Mouse (Mus musculus): ENCODE results near the gene Bcl2. TPM values are rescaled to one million over a fixed set of nuclear protein-coding genes. Genes with fewer than 3 reads are reported as not detected.

Bcl2 gene
- total and polyA plus RNA-seq, 3 experiments: 30.9 to 87.0 (median 38.8) TPM

DNA sequence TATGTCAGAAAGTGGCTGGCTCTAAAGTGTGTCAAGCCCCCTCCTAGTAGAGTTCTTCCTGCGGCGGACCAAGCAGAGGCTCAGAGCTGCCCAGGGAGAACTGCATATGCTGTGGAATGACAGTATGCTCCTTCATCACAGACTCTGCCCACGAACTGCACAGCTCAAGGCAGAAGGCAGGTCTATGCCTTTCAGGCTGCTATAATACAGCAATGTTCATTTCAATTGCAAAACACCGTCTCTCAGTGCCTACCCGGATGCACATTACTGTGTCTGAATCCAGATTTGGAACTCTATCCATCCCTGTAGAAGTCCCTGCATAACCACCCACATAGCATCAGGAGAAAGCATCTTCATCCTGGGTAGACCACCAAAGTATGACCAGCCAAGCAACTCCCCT, 25.7 kb upstream of the Bcl2 start:
- H3K79me2 ChIP-seq (ENCODE audit: control insufficient read depth, insufficient read depth, low read length, poor library complexity): no peaks in the 10 kb centered on the region
- TF ChIP-seq POLR2A (IDR thresholded peaks at IDR 0.05; ENCODE audit: control insufficient read depth in 1 of 2, insufficient read depth in 1 of 2, low read depth in 1 of 2, low read length in 2 of 2, poor library complexity in 1 of 2) (no peak), SMC3 (IDR thresholded peaks at IDR 0.05; ENCODE audit: low read depth, low read length) (no peak), ZMIZ1 (IDR thresholded peaks at IDR 0.05; ENCODE audit: low read depth, low read length) (no peak), MAZ (IDR thresholded peaks at IDR 0.05; ENCODE audit: low read depth, low read length) (no peak), TAL1 (IDR thresholded peaks at IDR 0.05; ENCODE audit: low read length) (no peak), MEF2A (IDR thresholded peaks at IDR 0.05; ENCODE audit: extremely low read depth, insufficient replicate concordance, low read depth, low read length, poor library complexity, severe bottlenecking) (no peak)
- DNase-seq (ENCODE audit: low read depth, low spot score): no peak
- no peak overlapping the region for H3K4me3 ChIP-seq (ENCODE audit: control insufficient read depth in 1 of 2, insufficient read depth in 1 of 2, low read depth in 2 of 2, low read length in 2 of 2)
- H3K36me3 ChIP-seq (ENCODE audit: control insufficient read depth in 1 of 2, insufficient read depth in 2 of 2, low read length in 2 of 2): no peaks in the 10 kb centered on the region; a peak in 2 of 4 replicates
- H3K9me3 ChIP-seq (replicated peaks; ENCODE audit: insufficient read depth, low read length): no peaks in the 10 kb centered on the region
- H3K27ac ChIP-seq (ENCODE audit: control insufficient read depth, low read depth, low read length): no peak overlapping the region
- H3K9ac ChIP-seq (ENCODE audit: control insufficient read depth, low read depth, low read length, poor library complexity, severe bottlenecking): no peak overlapping the region
- H3K4me1 ChIP-seq (ENCODE audit: control insufficient read depth in 1 of 2, insufficient read depth in 2 of 2, low read length in 2 of 2): no peaks in the 10 kb centered on the region
- no peaks in the 10 kb centered on the region for H3K27me3 ChIP-seq (ENCODE audit: control insufficient read depth in 1 of 2, insufficient read depth in 2 of 2, low read length in 2 of 2)

- Histone ChIP-seq H3K4me1 (ENCODE audit: control insufficient read depth in 1 of 2, insufficient read depth in 2 of 2, low read length in 2 of 2) (no peaks in the 10 kb centered on the region), H3K4me3 (ENCODE audit: control insufficient read depth in 1 of 2, insufficient read depth in 1 of 2, low read depth in 2 of 2, low read length in 2 of 2) (no peak overlapping the region), H3K9ac (ENCODE audit: control insufficient read depth, low read depth, low read length, poor library complexity, severe bottlenecking) (no peak overlapping the region), H3K27ac (ENCODE audit: control insufficient read depth, low read depth, low read length) (no peak overlapping the region), H3K27me3 (ENCODE audit: control insufficient read depth in 1 of 2, insufficient read depth in 2 of 2, low read length in 2 of 2) (no peaks in the 10 kb centered on the region), H3K79me2 (ENCODE audit: control insufficient read depth, insufficient read depth, low read length, poor library complexity) (no peaks in the 10 kb centered on the region), H3K36me3 (ENCODE audit: control insufficient read depth in 1 of 2, insufficient read depth in 2 of 2, low read length in 2 of 2) (peaks cover 0 to 7% of the 10 kb centered on the region in 2 experiments; a peak in 2 of 4 replicates), H3K9me3 (replicated peaks; ENCODE audit: insufficient read depth, low read length) (no peaks in the 10 kb centered on the region)
- DNase-seq (ENCODE audit: low read depth, low spot score): peak; percentile 75
- TF ChIP-seq SIN3A (IDR thresholded peaks at IDR 0.05; ENCODE audit: low read length): no peak
- no peak for TF ChIP-seq ZKSCAN1 (IDR thresholded peaks at IDR 0.05; ENCODE audit: low read depth, low read length)
- TF ChIP-seq MEF2A (IDR thresholded peaks at IDR 0.05; ENCODE audit: extremely low read depth, insufficient replicate concordance, low read depth, low read length, poor library complexity, severe bottlenecking): no peak
- TF ChIP-seq POLR2A (IDR thresholded peaks at IDR 0.05; ENCODE audit: control insufficient read depth in 1 of 2, insufficient read depth in 1 of 2, low read depth in 1 of 2, low read length in 2 of 2, poor library complexity in 1 of 2): no peak
- TF ChIP-seq E2F4 (IDR thresholded peaks at IDR 0.05; ENCODE audit: borderline replicate concordance, low read depth, low read length): no peak
- TF ChIP-seq JUND (IDR thresholded peaks at IDR 0.05; ENCODE audit: low read depth, low read length): no peak
- TF ChIP-seq ZC3H11A (IDR thresholded peaks at IDR 0.05; ENCODE audit: low read depth, low read length): peak; percentile 56; the same call in 1 of the 2 replicates
- TF ChIP-seq GABPA (IDR thresholded peaks at IDR 0.05; ENCODE audit: low read depth, low read length): no peak
- TF ChIP-seq SMC3 (IDR thresholded peaks at IDR 0.05; ENCODE audit: low read depth, low read length): peak; percentile 71
- no peak for TF ChIP-seq POLR2AphosphoS5 (IDR thresholded peaks at IDR 0.05; ENCODE audit: borderline replicate concordance, low read depth, low read length)
- TF ChIP-seq TBP (IDR thresholded peaks at IDR 0.05; ENCODE audit: low read depth, low read length): no peak
- no peak for TF ChIP-seq POLR2AphosphoS2 (IDR thresholded peaks at IDR 0.05; ENCODE audit: low read length)
- no peak for TF ChIP-seq ZNF384 (IDR thresholded peaks at IDR 0.05; ENCODE audit: low read depth, low read length)
- TF ChIP-seq MYC (IDR thresholded peaks at IDR 0.05; ENCODE audit: low read depth, low read length): no peak
- no peak for TF ChIP-seq BHLHE40 (IDR thresholded peaks at IDR 0.05; ENCODE audit: borderline replicate concordance, low read depth, low read length)
- TF ChIP-seq CTCF (IDR thresholded peaks at IDR 0.05 in 2 of 3, conservative IDR thresholded peaks at IDR 0.05 in 1 of 3; ENCODE audit: control insufficient read depth in 1 of 3, insufficient read depth in 1 of 3, low read depth in 2 of 3, low read length in 3 of 3, poor library complexity in 1 of 3, severe bottlenecking in 1 of 3): peak; percentile 67 to 93 (median 91)
- TF ChIP-seq NRF1 (IDR thresholded peaks at IDR 0.05; ENCODE audit: insufficient read depth, low read depth, low read length, poor library complexity, severe bottlenecking): no peak
- no peak for TF ChIP-seq EP300 (IDR thresholded peaks at IDR 0.05; ENCODE audit: low read depth in 1 of 2, low read length in 2 of 2)
- no peak for TF ChIP-seq TCF12 (IDR thresholded peaks at IDR 0.05; ENCODE audit: low read depth, low read length)
- no peak for TF ChIP-seq MAX (IDR thresholded peaks at IDR 0.05; ENCODE audit: low read length)
- TF ChIP-seq MAFK (IDR thresholded peaks at IDR 0.05; ENCODE audit: borderline replicate concordance, low read depth, low read length): no peak
- TF ChIP-seq USF2 (IDR thresholded peaks at IDR 0.05; ENCODE audit: borderline replicate concordance in 1 of 2, insufficient read depth in 1 of 2, low read depth in 1 of 2, low read length in 2 of 2): no peak
- TF ChIP-seq ELF1 (IDR thresholded peaks at IDR 0.05; ENCODE audit: low read depth, low read length): no peak
- no peak for TF ChIP-seq USF1 (IDR thresholded peaks at IDR 0.05; ENCODE audit: low read depth, low read length)
- TF ChIP-seq MAZ (IDR thresholded peaks at IDR 0.05; ENCODE audit: low read depth, low read length): no peak
- TF ChIP-seq UBTF (IDR thresholded peaks at IDR 0.05; ENCODE audit: borderline replicate concordance, insufficient read depth, low read depth, low read length): no peak
- TF ChIP-seq CHD1 (IDR thresholded peaks at IDR 0.05; ENCODE audit: low read depth, low read length): no peak
- no peak for TF ChIP-seq TAL1 (IDR thresholded peaks at IDR 0.05; ENCODE audit: low read length)
- peak; percentile 66 for TF ChIP-seq GATA1 (IDR thresholded peaks at IDR 0.05; ENCODE audit: low read depth, low read length)
Observed at GRCm38 (mm10) chr1:106738092-106738491, 24.0 kb upstream of the Bcl2 start.
